Mouse (Mus musculus) heart, embryonic 16.5 days (tissue): ENCODE data around the gene Clec12a. TPM values are rescaled to one million over a fixed set of nuclear protein-coding genes. Genes with fewer than 3 reads are reported as not detected.

Source experiments
- ATAC-seq: fragments of 200-750 bp; cut with Nextera tagmentation; replicated peaks from 2 replicates; pipeline ENCODE4 v1.8.0; 2017; ENCODE audit warnings: moderate number of reproducible peaks; ENCODE audit not compliant: insufficient read depth, low FRiP score; ENCODE audit errors: extremely low read depth
- H3K27ac ChIP-seq: fragments of 300-500 bp; sonication (generic); 2 replicates; pipeline ENCODE4 v1.5.1; 2014; ENCODE audit warnings: mild to moderate bottlenecking, low read length, control low read depth, moderate library complexity
- H3K27me3 ChIP-seq: fragments of 300-500 bp; sonication (generic); 2 replicates; pipeline ENCODE4 v1.6.1; 2014; ENCODE audit warnings: low read length, mixed read lengths; ENCODE audit not compliant: control insufficient read depth, insufficient read depth
- H3K36me3 ChIP-seq: fragments of 300-500 bp; sonication (generic); 2 replicates; pipeline ENCODE4 v1.6.1; 2014; ENCODE audit not compliant: control insufficient read depth, insufficient read depth
- H3K4me1 ChIP-seq: fragments of 300-500 bp; sonication (generic); 2 replicates; pipeline ENCODE4 v1.6.1; 2014; ENCODE audit warnings: low read length, mixed read lengths; ENCODE audit not compliant: control insufficient read depth, insufficient read depth
- H3K4me2 ChIP-seq: fragments of 300-500 bp; sonication (generic); 2 replicates; pipeline ENCODE4 v1.6.1; 2014; ENCODE audit warnings: low read depth, mild to moderate bottlenecking, control low read depth, low read length
- H3K4me3 ChIP-seq: fragments of 300-500 bp; sonication (generic); 2 replicates; pipeline ENCODE4 v1.5.1; 2014; ENCODE audit warnings: mild to moderate bottlenecking, control low read depth, low read length
- H3K9ac ChIP-seq: fragments of 300-500 bp; sonication (generic); 2 replicates; pipeline ENCODE4 v1.6.1; 2014; ENCODE audit warnings: low read length, control low read depth
- H3K9me3 ChIP-seq: fragments of 300-500 bp; sonication (generic); replicated peaks from 2 replicates; pipeline ENCODE4 v1.6.1; 2016; ENCODE audit warnings: low read length; ENCODE audit not compliant: control insufficient read depth
- WGBS: fragments of 180-500 bp; shearing (Covaris S2); extraction: QIAGEN DNeasy Blood & Tissue Kit; methylation state at CpG from one replicate; pipeline ENCODE4 v1.1.7; 2014; 5-methylcytosine and 5-hydroxymethylcytosine counted together
- polyA plus RNA-seq: library from polyadenylated mRNA; unstranded; fragments of >200 nt; fragmentation: Nextera tagmentation; extraction: Ambion mirVana; gene quantifications from 2 replicates; pipeline ENCODE4 v1.2.1, GENCODE M21; 2015

Gene Clec12a
- polyA plus RNA-seq, 1 experiment from 2014 or later = 1.3 TPM

DNA sequence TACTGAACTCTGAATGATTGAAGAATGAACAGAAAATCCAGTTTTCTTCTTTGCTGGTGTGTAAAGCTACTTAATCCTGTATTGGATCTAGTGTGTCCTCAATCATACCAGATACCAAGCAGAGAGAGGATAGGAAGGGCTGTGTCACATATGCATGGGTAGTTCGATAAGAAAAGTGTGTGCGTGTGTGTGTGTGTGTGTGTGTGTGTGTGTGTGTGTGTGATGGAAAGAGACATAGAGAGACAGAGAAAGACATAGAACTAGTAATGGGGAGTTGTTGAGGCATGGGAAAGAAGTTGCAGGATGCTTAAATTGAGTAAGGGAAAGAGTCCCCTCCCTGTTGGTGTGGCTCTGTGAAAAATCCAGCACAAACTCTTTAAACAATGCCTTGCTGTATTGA is 43.3 kb downstream of the Clec12a start, which contains the start of gene Clec12b:
Clec12b (minus strand) TSS at position 101 of the 400 bp plus-strand sequence.
- no peak for ATAC-seq

DNA sequence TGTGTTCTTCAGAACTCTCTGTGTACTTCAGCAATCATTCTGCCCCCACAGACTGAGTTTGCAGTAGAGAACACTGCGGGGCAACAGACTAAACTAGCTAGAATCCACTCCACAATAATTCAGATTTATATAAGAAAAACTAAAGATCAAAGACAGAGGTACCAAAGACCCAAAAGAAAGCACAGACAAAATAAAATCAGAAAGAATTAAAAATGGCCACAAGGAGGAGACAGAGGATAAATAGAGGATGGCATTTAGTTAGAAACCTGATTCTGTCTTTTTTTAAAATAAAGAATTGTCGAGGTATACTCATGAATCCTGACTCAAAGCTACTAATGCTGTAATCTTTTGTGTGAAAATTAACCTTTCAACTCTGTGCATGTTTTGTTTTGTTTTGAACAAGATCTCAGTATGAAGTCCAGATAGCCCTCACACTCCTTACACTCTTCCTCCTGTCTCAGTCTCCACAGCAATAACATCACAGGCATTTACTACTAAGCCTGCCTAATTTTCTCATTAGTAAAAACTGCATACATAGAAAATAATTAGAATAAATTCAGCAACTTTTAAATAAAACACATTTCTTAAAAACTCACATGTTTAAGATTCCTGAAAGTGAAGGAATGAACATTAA is 50.7 kb downstream of the Clec12a start:
- ATAC-seq = no peak
- no peak overlapping the region for H3K27ac ChIP-seq
- no peaks in the 10 kb centered on the region for H3K36me3 ChIP-seq

More for the DNA sequence above, 43.3 kb downstream of the Clec12a start, which contains the start of gene Clec12b:
- WGBS = 76% methylated on average over 2 of the region's 2 CpGs
- Histone ChIP-seq H3K4me3 (no peak within 1 kb of the TSS), H3K9ac (no peak within 1 kb of the TSS), H3K27ac (no peak within 1 kb of the TSS), H3K4me1 (no peaks in the 10 kb centered on the region), H3K4me2 (no peak within 1 kb of the TSS), H3K27me3 (no peaks in the 10 kb centered on the region), H3K9me3 (no peaks in the 10 kb centered on the region), H3K36me3 (no peaks in the 10 kb centered on the region)

DNA sequence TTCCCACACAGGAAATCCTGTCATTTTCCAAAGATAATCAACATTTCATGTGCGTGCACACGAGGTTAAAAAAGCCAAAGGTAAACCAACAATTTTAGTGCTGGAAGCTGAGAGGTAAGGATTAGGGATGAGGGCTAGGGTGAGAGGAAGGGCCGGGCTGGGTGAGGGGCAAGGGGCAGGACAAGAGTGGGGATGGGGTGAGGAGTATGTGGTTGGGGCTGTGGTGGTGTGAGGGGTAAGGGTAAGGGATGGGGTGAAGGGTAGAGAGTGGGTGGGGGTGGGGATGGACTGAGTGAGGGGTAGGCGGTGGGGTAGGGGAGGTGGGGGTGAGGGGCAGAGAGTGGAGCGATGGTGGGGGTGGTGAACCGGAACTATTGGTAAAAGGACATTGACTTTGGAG is 51.2 kb downstream of the Clec12a start:
- H3K36me3 ChIP-seq = no peaks in the 10 kb centered on the region
- no peaks in the 10 kb centered on the region for H3K27me3 ChIP-seq
- H3K9ac ChIP-seq = no peak overlapping the region
- no peaks in the 10 kb centered on the region for H3K9me3 ChIP-seq
- no peaks in the 10 kb centered on the region for H3K4me1 ChIP-seq
- no peak for ATAC-seq
- H3K4me2 ChIP-seq = no peak overlapping the region
- WGBS = 72% methylated on average over 6 of the region's 6 CpGs
- no peak overlapping the region for H3K27ac ChIP-seq
- H3K4me3 ChIP-seq = no peak overlapping the region

More for the DNA sequence above, 50.7 kb downstream of the Clec12a start:
- Histone ChIP-seq H3K4me3 (no peak overlapping the region), H3K27me3 (no peaks in the 10 kb centered on the region), H3K4me1 (no peaks in the 10 kb centered on the region), H3K4me2 (no peak overlapping the region), H3K9ac (no peak overlapping the region), H3K9me3 (no peaks in the 10 kb centered on the region)
- WGBS = 13% methylated on average over 2 of the region's 2 CpGs

GRCm38 (mm10) chr6:129396997-129397396 is 54.5 kb downstream of the Clec12a start, which contains the start of gene Clec1b:
Gene Clec1b, plus strand, starts transcription at chr6:129397297.
- Histone ChIP-seq H3K4me3 (no peak within 1 kb of the TSS), H3K4me1 (peaks cover 6% of the 10 kb centered on the region), H3K4me2 (no peak within 1 kb of the TSS), H3K27ac (no peak within 1 kb of the TSS), H3K27me3 (no peaks in the 10 kb centered on the region), H3K9me3 (no peaks in the 10 kb centered on the region), H3K9ac (no peak within 1 kb of the TSS), H3K36me3 (no peaks in the 10 kb centered on the region)
- 61% methylated on average over 8 of the region's 8 CpGs for WGBS
- ATAC-seq = no peak

GRCm38 (mm10) chr6:129399945-129400344 is 57.5 kb downstream of the Clec12a start:
- H3K9ac ChIP-seq = no peak overlapping the region
- no peaks in the 10 kb centered on the region for H3K9me3 ChIP-seq
- H3K27me3 ChIP-seq = no peaks in the 10 kb centered on the region
- H3K4me2 ChIP-seq = no peak overlapping the region
- 0 out of 2 replicates have a peak overlapping the region, but pooled peaks have one; percentile 42 for H3K27ac ChIP-seq
- 37% methylated on average over 6 of the region's 6 CpGs for WGBS
- peaks cover 6% of the 10 kb centered on the region for H3K4me1 ChIP-seq
- no peak overlapping the region for H3K4me3 ChIP-seq
- no peaks in the 10 kb centered on the region for H3K36me3 ChIP-seq
- peak; percentile 58 for ATAC-seq

DNA sequence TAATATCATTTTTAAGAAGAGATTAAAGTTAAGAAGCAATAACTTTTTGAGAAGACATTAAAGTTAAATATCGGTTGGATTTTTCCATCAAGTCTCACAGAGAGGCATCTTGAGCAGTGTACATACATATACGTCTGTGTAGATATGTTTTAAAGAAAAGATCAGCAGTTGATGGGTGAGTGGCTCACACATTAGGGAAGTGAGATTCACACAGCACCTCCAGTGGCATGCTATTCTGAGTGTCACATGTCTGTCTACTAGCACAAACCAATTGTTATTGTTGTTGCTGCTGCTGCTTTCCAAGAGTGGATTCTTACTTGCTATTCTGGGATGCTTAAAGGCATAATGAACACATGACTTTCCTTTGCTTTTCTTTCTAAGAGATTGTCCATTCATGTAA is 59.9 kb downstream of the Clec12a start:
- Histone ChIP-seq H3K4me3 (no peak overlapping the region), H3K36me3 (no peaks in the 10 kb centered on the region), H3K9ac (no peak overlapping the region), H3K4me1 (peaks cover 10% of the 10 kb centered on the region), H3K9me3 (no peaks in the 10 kb centered on the region), H3K27ac (no peak overlapping the region), H3K4me2 (no peak overlapping the region), H3K27me3 (no peaks in the 10 kb centered on the region)
- 87% methylated on average over 2 of the region's 2 CpGs for WGBS
- no peak for ATAC-seq

DNA sequence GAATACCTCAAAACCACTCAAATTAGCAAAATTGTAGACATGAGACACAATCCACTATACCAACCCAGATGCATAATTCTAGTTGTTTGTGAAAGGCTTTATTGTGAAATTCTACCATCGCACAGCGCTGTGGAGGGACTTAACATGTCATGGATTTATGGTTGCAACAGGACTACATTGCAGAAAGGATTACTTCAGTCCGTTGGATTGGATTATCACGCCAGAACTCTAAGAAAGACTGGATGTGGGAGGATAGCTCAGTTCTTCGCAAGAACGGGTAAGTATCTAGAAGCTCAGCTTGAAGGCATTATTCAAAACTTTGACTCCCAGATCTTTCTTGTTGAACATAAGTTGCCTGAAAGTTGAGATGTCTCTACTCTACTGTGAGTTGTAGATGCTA is 60.9 kb downstream of the Clec12a start:
- 83% methylated on average over 6 of the region's 6 CpGs for WGBS
- Histone ChIP-seq H3K4me2 (no peak overlapping the region), H3K36me3 (no peaks in the 10 kb centered on the region), H3K4me3 (no peak overlapping the region), H3K9ac (no peak overlapping the region), H3K4me1 (peaks cover 10% of the 10 kb centered on the region), H3K9me3 (no peaks in the 10 kb centered on the region), H3K27ac (no peak overlapping the region), H3K27me3 (no peaks in the 10 kb centered on the region)
- no peak for ATAC-seq

DNA sequence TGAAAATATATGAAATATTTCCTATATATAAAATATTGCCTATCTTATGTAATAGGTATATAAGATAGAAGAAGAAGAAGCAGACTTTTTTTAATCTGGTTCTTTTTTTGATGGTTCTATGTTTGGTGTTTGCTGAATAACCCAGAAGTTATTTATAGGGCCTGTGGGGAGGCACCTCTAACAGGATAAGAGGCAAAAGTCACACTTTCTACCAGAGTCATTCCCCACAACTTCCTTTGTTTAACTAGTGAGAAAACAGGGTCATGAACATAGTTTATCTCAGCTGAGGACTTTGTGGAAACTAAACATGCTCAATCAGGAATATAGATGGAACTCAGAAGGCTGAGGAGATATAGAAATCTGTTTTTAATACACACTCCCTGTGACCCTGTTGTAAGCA is 63.5 kb downstream of the Clec12a start:
- no peak overlapping the region for H3K4me2 ChIP-seq
- no peak overlapping the region for H3K27ac ChIP-seq
- H3K9ac ChIP-seq = no peak overlapping the region
- H3K27me3 ChIP-seq = no peaks in the 10 kb centered on the region
- no peaks in the 10 kb centered on the region for H3K36me3 ChIP-seq
- no peak for ATAC-seq
- no peak overlapping the region for H3K4me3 ChIP-seq
- H3K4me1 ChIP-seq = peaks cover 4% of the 10 kb centered on the region
- no peaks in the 10 kb centered on the region for H3K9me3 ChIP-seq

- peak; percentile 37 for ATAC-seq
- H3K27ac ChIP-seq = peak overlapping the region; percentile 15
- H3K4me1 ChIP-seq = peaks cover 4% of the 10 kb centered on the region
- no peak overlapping the region for H3K4me2 ChIP-seq
- no peak overlapping the region for H3K4me3 ChIP-seq
- H3K9ac ChIP-seq = no peak overlapping the region
- no peaks in the 10 kb centered on the region for H3K27me3 ChIP-seq
- no peaks in the 10 kb centered on the region for H3K9me3 ChIP-seq
- 30% methylated on average over 2 of the region's 2 CpGs for WGBS
- no peaks in the 10 kb centered on the region for H3K36me3 ChIP-seq
These were observed 64.8 kb downstream of the Clec12a start for GRCm38 (mm10) chr6:129407324-129407723.
